Mouse (Mus musculus) brain, embryonic 18.5 days (tissue): ENCODE measurements around the gene Tfeb.
A peak's percentile ranks its signal among the peaks of the same experiment; 100 is the strongest.

Source experiments
- DNase-seq: peaks from one replicate; pipeline ENCODE4 v3.0.0-alpha.2; 2012; ENCODE audit warnings: low read depth, low spot score

Tfeb gene

GRCm38 (mm10) chr17:47736856-47737255 lies at the start of gene Tfeb:
Tfeb (plus strand) TSS chr17:47737030.
- DNase-seq = peak; percentile 63

- peak; percentile 94 for DNase-seq
Observed at GRCm38 (mm10) chr17:47687409-47688343, 49.2 kb upstream of the Tfeb start.

DNA sequence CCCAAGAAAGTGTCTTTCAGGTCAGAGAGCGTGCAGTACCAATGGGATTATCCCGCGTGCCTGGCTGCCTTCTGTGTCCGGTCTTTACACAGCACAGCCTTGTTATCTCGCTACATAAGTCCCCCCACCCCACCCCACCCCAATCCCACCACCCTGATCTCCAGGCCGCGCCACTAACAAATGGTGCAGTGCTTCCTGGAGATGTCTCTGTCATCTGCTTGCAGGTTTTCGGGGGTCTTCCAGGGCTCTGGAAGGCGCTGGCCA lies 48.6 kb upstream of the Tfeb start, which contains the start of gene Tomm6:
Gene Tomm6, minus strand, starts transcription at position 43 of the 264 bp plus-strand sequence.
- DNase-seq = no peak

DNA sequence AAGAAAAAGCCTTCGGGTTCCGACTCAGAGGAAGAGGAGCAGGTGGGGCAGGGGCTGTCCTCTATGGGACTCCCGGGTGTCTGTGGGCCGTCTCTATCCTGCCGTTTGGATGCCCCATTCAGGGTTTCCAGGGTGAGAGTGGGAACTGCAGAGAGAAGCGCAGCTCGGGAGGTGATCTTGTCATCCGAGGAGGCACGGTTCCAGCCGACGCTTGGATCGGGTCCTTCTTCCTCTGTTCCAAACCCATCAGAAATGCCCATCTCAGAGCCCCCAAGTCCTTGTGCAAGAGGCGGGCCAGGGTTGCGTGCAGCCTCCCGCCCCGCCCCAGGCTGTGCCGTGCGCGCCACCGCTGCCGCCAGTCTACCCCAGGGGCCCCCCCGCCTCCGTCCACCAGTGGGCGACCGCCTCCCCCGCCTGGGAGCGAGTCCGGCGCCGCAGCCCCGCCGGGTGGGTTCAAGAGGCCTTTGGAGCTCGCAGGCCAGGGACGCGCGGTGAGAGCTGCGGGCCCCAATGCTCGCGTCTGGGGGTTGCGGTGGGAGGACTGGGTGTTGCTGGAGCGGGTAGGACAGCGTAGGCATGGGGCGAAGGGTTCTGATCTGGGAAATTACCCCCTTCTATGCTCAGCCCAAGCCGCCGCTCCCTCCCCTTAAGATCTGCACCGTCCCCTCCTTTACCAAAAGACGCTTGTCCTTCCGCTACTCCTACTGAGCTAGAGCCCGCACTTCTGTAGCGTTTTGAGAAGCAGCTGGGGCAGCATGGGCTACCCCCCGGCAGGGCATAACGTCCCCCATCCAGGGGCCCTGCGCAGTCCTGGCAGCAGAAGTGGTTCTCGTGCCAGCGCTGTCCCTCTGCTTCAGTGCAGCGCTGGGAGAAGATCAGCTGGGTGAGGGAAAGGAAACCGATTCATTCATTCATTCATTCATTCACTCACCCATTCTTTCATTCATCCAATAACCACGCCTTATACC lies 47.9 kb upstream of the Tfeb start, which contains the start of gene Frs3:
Gene Frs3, plus strand, starts transcription at position 423 of the 968 bp plus-strand sequence.
- DNase-seq = no peak

- DNase-seq = no peak
Observed at GRCm38 (mm10) chr17:47689894-47690293, 46.9 kb upstream of the Tfeb start.

DNA sequence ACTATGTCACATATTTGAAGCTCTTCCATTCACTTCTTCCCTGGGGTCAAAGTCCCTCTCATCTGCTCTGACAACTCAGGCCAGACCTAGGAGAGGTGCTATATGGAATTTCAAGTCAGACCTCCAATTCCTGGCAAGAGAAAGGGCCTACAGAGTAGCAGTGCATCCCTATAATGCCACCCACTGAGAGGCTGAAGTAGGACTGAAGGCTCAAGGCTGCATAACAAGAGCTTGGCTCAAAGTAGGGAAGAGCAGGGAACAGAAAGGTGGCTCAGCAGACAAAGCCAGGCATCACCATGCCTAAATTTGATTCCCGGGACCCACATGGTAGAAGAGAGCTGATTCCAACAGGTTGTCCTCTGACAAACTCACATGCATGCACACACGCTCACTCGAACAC lies 45.2 kb upstream of the Tfeb start:
- DNase-seq = no peak

DNA sequence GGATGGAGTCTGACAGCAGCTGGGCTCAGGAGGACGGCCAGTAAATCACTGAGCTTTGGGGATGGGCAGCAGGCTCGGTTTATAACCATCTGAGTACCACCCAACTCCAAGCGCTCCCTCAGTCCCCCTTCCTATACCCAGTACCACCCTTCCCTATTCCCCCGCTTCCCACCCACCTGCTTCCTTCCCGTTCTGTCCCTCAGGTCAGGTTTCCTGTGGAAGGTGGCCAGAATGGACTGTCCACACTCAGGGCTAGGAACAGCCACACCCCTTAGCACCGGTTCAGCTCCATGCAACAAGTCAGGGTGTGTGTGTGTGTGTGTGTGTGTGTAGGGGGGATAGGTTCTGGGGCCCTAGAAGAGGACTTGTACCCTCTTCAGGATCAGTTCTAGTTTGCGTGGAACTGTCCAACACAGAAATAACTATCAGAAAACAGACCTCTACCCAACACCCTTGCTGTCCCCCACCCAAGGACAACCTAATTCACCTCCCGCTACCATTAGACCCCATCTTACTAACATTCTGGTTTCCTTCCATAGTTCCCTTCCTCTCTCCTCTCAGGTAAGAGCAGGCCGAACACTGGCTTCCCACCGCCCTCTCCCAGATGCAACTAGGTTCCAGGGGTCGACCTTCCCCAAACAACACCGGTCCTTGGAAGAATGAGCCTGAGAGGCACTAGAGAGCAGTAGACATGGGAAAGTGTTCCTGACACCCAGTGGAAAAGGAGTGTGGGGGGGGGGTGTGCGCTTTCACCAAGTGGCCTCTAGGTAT lies 43.0 kb upstream of the Tfeb start:
- no peak for DNase-seq

- DNase-seq = no peak
Observed at GRCm38 (mm10) chr17:47694442-47694502, 42.6 kb upstream of the Tfeb start, which contains the start of gene Gm21981. Gm21981 (minus strand) TSS chr17:47694455.

- DNase-seq = peak; percentile 81
Observed at GRCm38 (mm10) chr17:47694503-47695336, 42.1 kb upstream of the Tfeb start, which contains the start of gene Prickle4. Prickle4 (minus strand) TSS chr17:47694736.

GRCm38 (mm10) chr17:47695337-47695710 lies 41.5 kb upstream of the Tfeb start:
- no peak for DNase-seq

GRCm38 (mm10) chr17:47698156-47698555 lies 38.7 kb upstream of the Tfeb start:
- DNase-seq = no peak

DNA sequence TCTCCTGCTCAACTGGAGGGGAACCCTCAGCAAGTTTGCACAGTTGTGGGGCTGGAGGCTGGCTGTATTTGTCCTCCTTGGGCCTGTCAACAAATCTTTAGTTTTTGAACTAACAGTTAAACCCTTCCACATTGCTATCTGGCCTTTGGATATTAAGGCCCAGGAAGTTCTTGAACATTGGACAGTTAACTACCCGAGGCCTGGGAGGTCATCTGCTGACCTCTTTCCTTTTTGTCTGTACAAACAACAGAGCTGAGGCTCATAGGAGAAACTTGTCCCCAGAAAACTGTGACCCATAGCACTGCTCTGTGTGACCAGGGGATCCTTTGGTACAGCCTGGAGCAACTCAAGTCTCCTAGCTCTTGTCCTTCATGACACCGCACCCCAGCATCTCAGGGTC lies 37.8 kb upstream of the Tfeb start:
- DNase-seq = no peak

DNA sequence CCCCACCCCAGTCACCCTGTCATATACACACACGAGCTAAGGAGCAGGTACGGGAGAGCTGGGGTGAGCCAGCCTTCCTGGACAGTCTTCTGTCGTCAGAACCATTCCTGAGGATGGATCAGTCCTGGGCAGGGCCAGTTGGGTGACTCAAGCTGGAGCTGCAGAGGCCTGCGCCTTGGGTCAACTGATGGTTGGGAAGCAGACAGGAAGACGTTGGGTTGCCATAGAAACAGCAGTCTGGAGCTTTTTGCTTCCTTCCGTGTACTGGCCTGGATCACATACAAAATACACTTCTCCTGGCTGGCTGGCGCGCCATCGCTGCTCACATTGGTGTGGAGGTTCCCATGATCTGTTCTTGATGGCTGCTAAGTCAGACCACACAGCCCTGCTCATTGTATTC lies 35.0 kb upstream of the Tfeb start:
- no peak for DNase-seq

DNA sequence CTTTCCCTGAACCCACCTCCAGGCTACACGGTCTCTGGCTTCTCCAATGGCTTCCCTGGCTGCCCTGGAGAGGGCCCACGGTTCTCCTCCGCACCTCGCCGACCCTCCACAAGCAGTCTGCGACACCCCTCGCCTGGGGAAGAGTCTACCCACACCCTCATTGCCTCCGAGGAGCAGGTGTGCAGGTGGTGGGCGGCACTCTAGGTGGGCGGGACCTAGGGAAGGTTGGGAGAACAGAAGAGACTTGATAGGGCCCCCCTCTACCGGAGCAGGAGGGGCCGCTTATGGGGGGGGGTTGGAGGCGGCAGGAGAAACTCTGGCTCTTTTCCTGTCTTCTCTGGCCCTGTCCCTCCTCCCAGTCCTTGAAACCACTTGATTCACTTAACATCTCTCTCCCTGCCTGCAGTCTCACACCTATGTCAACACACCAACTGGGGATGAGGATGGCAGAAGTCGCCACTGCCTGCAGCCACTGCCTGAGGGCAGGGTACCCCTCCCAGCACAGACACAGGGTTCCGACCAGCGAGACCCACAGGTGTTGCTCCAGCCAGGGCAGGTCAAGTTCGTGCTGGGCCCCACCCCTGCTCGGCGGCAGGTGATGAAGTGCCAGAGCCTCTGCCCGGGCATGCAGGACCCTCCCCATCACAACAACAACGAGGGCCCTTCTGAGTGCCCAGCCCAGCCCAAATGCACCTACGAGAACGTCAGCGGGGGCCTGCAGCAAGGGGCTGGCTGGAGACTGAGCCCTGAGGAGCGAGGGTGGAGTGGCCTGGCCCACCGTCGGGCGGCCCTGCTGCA lies 34.1 kb upstream of the Tfeb start:
- no peak for DNase-seq

DNA sequence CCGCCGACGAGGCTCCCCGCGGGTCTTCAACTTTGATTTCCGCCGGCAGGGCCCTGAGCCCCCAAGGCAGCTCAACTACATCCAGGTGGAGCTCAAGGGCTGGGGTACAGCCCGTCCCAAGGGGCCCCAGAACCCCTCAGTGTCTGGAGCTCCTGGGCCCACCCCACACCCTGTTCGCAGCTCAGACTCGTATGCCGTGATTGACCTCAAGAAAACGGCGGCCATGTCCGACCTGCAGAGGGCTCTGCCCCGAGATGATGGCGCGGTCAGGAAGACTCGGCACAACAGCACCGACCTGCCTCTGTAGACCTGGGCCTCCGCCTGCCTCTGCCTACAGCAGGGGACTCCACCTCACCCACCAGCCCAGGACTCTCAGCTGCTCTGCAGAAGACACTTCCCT lies 33.3 kb upstream of the Tfeb start:
- no peak for DNase-seq

DNA sequence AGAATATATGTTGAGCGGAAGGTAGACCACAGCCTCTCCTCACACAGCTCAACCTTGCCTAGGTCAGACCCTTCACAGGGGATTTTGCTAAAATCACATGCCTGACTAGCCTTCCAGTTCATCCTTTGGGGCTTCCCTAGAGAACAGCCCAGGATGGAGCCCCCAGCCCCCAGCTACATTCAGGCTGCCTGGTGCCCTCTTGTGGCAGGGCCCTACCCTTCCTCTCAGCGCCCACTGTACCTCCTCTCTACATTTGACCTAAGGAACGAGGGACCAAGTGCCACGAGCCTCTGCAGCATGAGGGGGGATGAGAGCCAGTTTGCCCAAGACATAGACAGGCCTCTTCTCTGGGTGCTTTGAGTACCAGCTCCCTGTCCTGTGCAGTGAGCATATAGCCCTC lies 32.1 kb upstream of the Tfeb start:
- no peak for DNase-seq

DNA sequence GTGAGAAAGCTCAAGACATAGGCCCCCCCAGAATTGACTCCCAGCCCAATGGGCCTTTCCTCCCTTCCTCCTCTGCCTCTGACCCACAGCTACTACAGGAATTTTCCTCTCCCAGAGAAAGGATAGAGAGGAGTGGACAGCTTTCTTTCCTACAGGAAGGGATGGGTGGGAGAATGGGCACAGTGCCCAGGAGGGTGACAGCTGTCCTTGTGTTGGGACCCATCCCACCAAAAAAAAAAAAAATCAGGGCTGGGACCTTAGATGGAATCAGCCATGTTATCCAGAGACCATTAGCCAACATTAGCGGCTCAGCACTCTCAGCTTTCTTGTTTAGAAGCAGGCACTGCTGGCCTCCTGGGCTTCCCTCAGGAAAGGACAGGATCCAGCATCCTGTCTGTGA lies 30.6 kb upstream of the Tfeb start:
- no peak for DNase-seq

DNA sequence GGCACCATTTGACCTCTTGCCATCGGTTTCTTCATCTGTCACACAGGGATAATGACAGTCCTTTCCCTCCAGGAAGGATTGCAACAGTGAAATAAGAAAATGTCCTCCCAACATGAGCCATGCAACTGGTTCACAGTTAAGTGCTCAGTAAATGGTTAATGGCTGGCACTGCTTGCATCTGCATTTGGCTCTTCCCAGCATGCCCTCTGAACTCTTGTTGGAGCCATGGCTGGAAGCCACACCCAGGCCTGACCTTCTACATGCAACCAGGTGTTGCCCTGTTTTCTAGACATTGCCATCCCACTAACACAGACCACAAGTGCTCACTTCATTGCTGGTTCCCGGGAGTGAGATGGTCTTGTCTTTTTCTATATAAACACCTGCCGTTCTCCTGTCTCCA lies 28.9 kb upstream of the Tfeb start:
- no peak for DNase-seq

DNA sequence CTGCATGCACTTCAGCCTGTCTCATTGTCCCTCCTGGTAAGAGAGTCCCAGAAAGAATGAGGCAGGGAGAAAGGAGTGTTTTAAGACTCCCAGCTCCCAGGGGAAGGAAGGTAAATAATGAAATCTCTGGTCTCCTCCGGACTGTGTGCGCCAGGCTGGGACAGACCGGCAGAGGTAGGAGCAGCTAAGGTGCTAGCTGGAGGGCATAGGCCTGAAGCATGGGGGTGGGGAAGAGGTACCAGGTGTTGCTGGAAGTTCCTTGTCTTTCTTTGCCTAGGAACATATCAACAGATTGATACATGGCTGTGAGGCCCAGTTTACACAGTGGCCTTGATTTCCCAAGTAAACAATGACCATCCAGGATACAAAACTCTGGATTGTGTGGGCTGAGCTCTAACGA lies 27.9 kb upstream of the Tfeb start:
- DNase-seq = no peak

DNA sequence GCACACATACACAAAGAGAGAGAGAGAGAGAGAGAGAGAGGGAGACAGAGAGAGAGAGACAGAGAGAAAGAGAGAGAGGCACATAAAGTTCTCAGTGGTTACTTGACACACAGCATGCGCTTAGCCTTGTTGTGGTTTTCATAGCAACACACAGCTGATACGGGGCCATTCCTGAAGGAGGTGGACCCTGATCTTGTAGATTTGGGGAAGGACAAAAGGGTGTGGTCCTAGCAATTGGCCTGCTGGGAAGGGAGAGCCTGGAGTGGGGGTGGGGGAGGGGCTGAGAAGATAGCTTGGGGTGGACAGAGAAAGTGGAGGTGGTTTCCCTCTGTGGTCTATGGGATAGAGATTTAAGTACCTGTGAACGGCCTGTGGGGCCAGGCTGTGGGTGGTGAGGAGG lies 26.8 kb upstream of the Tfeb start:
- no peak for DNase-seq

DNA sequence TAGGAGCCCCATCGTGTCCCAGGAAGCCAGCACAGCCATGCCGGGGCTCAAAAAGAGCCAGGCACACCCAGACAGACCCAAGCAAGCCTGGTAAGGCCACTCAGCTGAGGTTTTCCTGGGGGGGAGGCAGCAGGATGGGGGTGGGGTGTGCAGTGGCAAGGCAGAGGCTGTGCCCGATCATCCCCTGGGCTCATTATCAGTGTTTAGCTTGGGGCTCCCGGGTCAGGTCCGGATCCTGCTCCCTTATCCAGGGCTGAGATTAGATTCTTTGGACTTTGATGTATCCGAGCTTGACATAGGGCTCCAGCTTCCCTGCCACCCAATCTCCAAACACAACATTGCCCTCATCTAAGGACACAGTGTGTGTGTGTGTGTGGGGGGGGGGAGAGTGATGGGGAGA lies 24.9 kb upstream of the Tfeb start:
- no peak for DNase-seq
